Mouse (Mus musculus): ENCODE results near the gene Il1rl1. TPM values are rescaled to one million over a fixed set of nuclear protein-coding genes. Genes with fewer than 3 reads are reported as not detected.
A peak's percentile ranks its signal among the peaks of the same experiment; 100 is the strongest.

Il1rl1 gene
- polyA plus RNA-seq, 1 experiment = 0.89 TPM

GRCm38 (mm10) chr1:40469900-40470299, 40.5 kb downstream of the Il1rl1 start:
- DNase-seq (ENCODE audit: low read depth in 1 of 2, low spot score in 2 of 2) = no peak
- Histone ChIP-seq H3K36me3 (ENCODE audit: control insufficient read depth, insufficient read depth, low read length) (no peaks in the 10 kb centered on the region), H3K4me3 (ENCODE audit: extremely low read depth, insufficient read depth, insufficient read length) (no peak overlapping the region), H3K27me3 (ENCODE audit: control insufficient read depth, insufficient read depth, low read length) (no peaks in the 10 kb centered on the region), H3K27ac (ENCODE audit: insufficient read depth, low read length) (no peak overlapping the region), H3K4me1 (ENCODE audit: control insufficient read depth, insufficient read depth, insufficient read length) (peaks cover 11% of the 10 kb centered on the region)
- WGBS = 11% methylated on average over 12 of the region's 12 CpGs
- no peak for TF ChIP-seq CTCF (IDR thresholded peaks at IDR 0.05; ENCODE audit: extremely low read depth, insufficient read depth, insufficient read length, insufficient replicate concordance)
- TF ChIP-seq POLR2A (IDR thresholded peaks at IDR 0.05; ENCODE audit: low read depth, low read length) = no peak

- Histone ChIP-seq H3K27ac (ENCODE audit: insufficient read depth, low read length) (no peak overlapping the region), H3K4me1 (ENCODE audit: control insufficient read depth, insufficient read depth, insufficient read length) (peaks cover 17% of the 10 kb centered on the region), H3K27me3 (ENCODE audit: control insufficient read depth, insufficient read depth, low read length) (no peaks in the 10 kb centered on the region), H3K36me3 (ENCODE audit: control insufficient read depth, insufficient read depth, low read length) (no peaks in the 10 kb centered on the region), H3K4me3 (ENCODE audit: extremely low read depth, insufficient read depth, insufficient read length) (no peak overlapping the region)
- 92% methylated on average over 1 of the region's 1 CpGs for WGBS
- DNase-seq (ENCODE audit: low read depth in 1 of 2, low spot score in 2 of 2) = no peak
- no peak for TF ChIP-seq POLR2A (IDR thresholded peaks at IDR 0.05; ENCODE audit: low read depth, low read length)
- no peak for TF ChIP-seq CTCF (IDR thresholded peaks at IDR 0.05; ENCODE audit: extremely low read depth, insufficient read depth, insufficient read length, insufficient replicate concordance)
Observed at GRCm38 (mm10) chr1:40472401-40472800, 43.0 kb downstream of the Il1rl1 start.

- Histone ChIP-seq H3K4me1 (ENCODE audit: control insufficient read depth, insufficient read depth, insufficient read length) (peaks cover 17% of the 10 kb centered on the region), H3K36me3 (ENCODE audit: control insufficient read depth, insufficient read depth, low read length) (no peaks in the 10 kb centered on the region), H3K4me3 (ENCODE audit: extremely low read depth, insufficient read depth, insufficient read length) (no peak overlapping the region), H3K27me3 (ENCODE audit: control insufficient read depth, insufficient read depth, low read length) (no peaks in the 10 kb centered on the region), H3K27ac (ENCODE audit: insufficient read depth, low read length) (no peak overlapping the region)
- DNase-seq (ENCODE audit: low read depth in 1 of 2, low spot score in 2 of 2) = peak in 1 of 2 experiments; percentile 58
- WGBS = 21% methylated on average over 4 of the region's 4 CpGs
- TF ChIP-seq CTCF (IDR thresholded peaks at IDR 0.05; ENCODE audit: extremely low read depth, insufficient read depth, insufficient read length, insufficient replicate concordance) (no peak), POLR2A (IDR thresholded peaks at IDR 0.05; ENCODE audit: low read depth, low read length) (no peak)
Observed at GRCm38 (mm10) chr1:40473640-40474039, 44.3 kb downstream of the Il1rl1 start.

GRCm38 (mm10) chr1:40474336-40474735, 45.0 kb downstream of the Il1rl1 start:
- 70% methylated on average over 5 of the region's 5 CpGs for WGBS
- TF ChIP-seq POLR2A (IDR thresholded peaks at IDR 0.05; ENCODE audit: low read depth, low read length) (no peak), CTCF (IDR thresholded peaks at IDR 0.05; ENCODE audit: extremely low read depth, insufficient read depth, insufficient read length, insufficient replicate concordance) (no peak)
- Histone ChIP-seq H3K27me3 (ENCODE audit: control insufficient read depth, insufficient read depth, low read length) (no peaks in the 10 kb centered on the region), H3K27ac (ENCODE audit: insufficient read depth, low read length) (peak overlapping the region; percentile 51; the same call in 1 of the 2 replicates), H3K4me3 (ENCODE audit: extremely low read depth, insufficient read depth, insufficient read length) (no peak overlapping the region), H3K4me1 (ENCODE audit: control insufficient read depth, insufficient read depth, insufficient read length) (peaks cover 19% of the 10 kb centered on the region), H3K36me3 (ENCODE audit: control insufficient read depth, insufficient read depth, low read length) (no peaks in the 10 kb centered on the region)
- no peak for DNase-seq (ENCODE audit: low read depth in 1 of 2, low spot score in 2 of 2)

GRCm38 (mm10) chr1:40475697-40476096, 46.3 kb downstream of the Il1rl1 start:
- peak overlapping the region; percentile 56; the same call in 1 of the 2 replicates for H3K27ac ChIP-seq (ENCODE audit: insufficient read depth, low read length)
- H3K4me3 ChIP-seq (ENCODE audit: extremely low read depth, insufficient read depth, insufficient read length) = no peak overlapping the region
- peaks cover 16% of the 10 kb centered on the region; the same call in 1 of the 2 replicates for H3K4me1 ChIP-seq (ENCODE audit: control insufficient read depth, insufficient read depth, insufficient read length)
- whole genome bisulfite sequencing = 6% methylated on average over 3 of the region's 3 CpGs
- no peaks in the 10 kb centered on the region for H3K36me3 ChIP-seq (ENCODE audit: control insufficient read depth, insufficient read depth, low read length)
- TF ChIP-seq POLR2A (IDR thresholded peaks at IDR 0.05; ENCODE audit: low read depth, low read length) = no peak
- TF ChIP-seq CTCF (IDR thresholded peaks at IDR 0.05; ENCODE audit: extremely low read depth, insufficient read depth, insufficient read length, insufficient replicate concordance) = no peak
- no peaks in the 10 kb centered on the region for H3K27me3 ChIP-seq (ENCODE audit: control insufficient read depth, insufficient read depth, low read length)
- DNase-seq (ENCODE audit: low read depth in 1 of 2, low spot score in 2 of 2) = peak in 1 of 2 experiments; percentile 62

- no peak overlapping the region for H3K4me3 ChIP-seq (ENCODE audit: extremely low read depth, insufficient read depth, insufficient read length)
- WGBS = 42% methylated on average over 4 of the region's 4 CpGs
- no peak for DNase-seq (ENCODE audit: low read depth in 1 of 2, low spot score in 2 of 2)
- peaks cover 16% of the 10 kb centered on the region; the same call in 1 of the 2 replicates for H3K4me1 ChIP-seq (ENCODE audit: control insufficient read depth, insufficient read depth, insufficient read length)
- H3K27ac ChIP-seq (ENCODE audit: insufficient read depth, low read length) = peak overlapping the region; percentile 53; the same call in 1 of the 2 replicates
- no peaks in the 10 kb centered on the region for H3K36me3 ChIP-seq (ENCODE audit: control insufficient read depth, insufficient read depth, low read length)
- TF ChIP-seq POLR2A (IDR thresholded peaks at IDR 0.05; ENCODE audit: low read depth, low read length) (no peak), CTCF (IDR thresholded peaks at IDR 0.05; ENCODE audit: extremely low read depth, insufficient read depth, insufficient read length, insufficient replicate concordance) (no peak)
- no peaks in the 10 kb centered on the region for H3K27me3 ChIP-seq (ENCODE audit: control insufficient read depth, insufficient read depth, low read length)
Observed at GRCm38 (mm10) chr1:40476756-40477155, 47.4 kb downstream of the Il1rl1 start.

GRCm38 (mm10) chr1:40479505-40479923, 50.1 kb downstream of the Il1rl1 start:
- TF ChIP-seq POLR2A (IDR thresholded peaks at IDR 0.05; ENCODE audit: low read depth, low read length) (no peak), CTCF (IDR thresholded peaks at IDR 0.05; ENCODE audit: extremely low read depth, insufficient read depth, insufficient read length, insufficient replicate concordance) (no peak)
- WGBS = 17% methylated on average over 6 of the region's 6 CpGs
- H3K4me1 ChIP-seq (ENCODE audit: control insufficient read depth, insufficient read depth, insufficient read length) = peaks cover 14% of the 10 kb centered on the region; the same call in 1 of the 2 replicates
- H3K36me3 ChIP-seq (ENCODE audit: control insufficient read depth, insufficient read depth, low read length) = no peaks in the 10 kb centered on the region
- peak overlapping the region; percentile 57; the same call in 1 of the 2 replicates for H3K27ac ChIP-seq (ENCODE audit: insufficient read depth, low read length)
- DNase-seq (ENCODE audit: low read depth in 1 of 2, low spot score in 2 of 2) = peak; percentile 25 to 48
- no peaks in the 10 kb centered on the region for H3K27me3 ChIP-seq (ENCODE audit: control insufficient read depth, insufficient read depth, low read length)
- no peak overlapping the region for H3K4me3 ChIP-seq (ENCODE audit: extremely low read depth, insufficient read depth, insufficient read length)

All from spleen, adult 2 months (tissue).